Mouse (Mus musculus): ENCODE data around the gene Tacc2. TPM values are rescaled to one million over a fixed set of nuclear protein-coding genes. Genes with fewer than 3 reads are reported as not detected.
"Not testable (repeated sequence)": the region's sequence is repeated elsewhere in the genome, so short reads cannot be mapped to it uniquely, and the experiment has no call there.

Gene Tacc2
- polyA plus RNA-seq (2015; fragmentation: Nextera tagmentation; extraction: Ambion mirVana): 31.4 and 35.9 TPM in 2 replicates

GRCm38 (mm10) chr7:130577388-130578003, at the start of gene Tacc2:
Gene Tacc2 (plus strand): TSS chr7:130577438.
- Histone ChIP-seq H3K4me1 (peaks cover 26% of the 10 kb centered on the region), H3K9ac (0 out of 2 replicates have a peak within 1 kb of the TSS, but pooled peaks have one; percentile 4), H3K9me3 (replicated peaks) (no peaks in the 10 kb centered on the region), H3K36me3 (no peaks in the 10 kb centered on the region), H3K4me3 (replicated peaks) (peak within 1 kb of the TSS; percentile 24), H3K4me2 (peak within 1 kb of the TSS; percentile 52), H3K27me3 (no peaks in the 10 kb centered on the region), H3K27ac (peak within 1 kb of the TSS; percentile 70)
- 41% methylated on average over 15 of the region's 15 CpGs for WGBS
- ATAC-seq (replicated peaks; ENCODE audit: low FRiP score): no peak

GRCm38 (mm10) chr7:130531138-130531537, 46.1 kb upstream of the Tacc2 start:
- not testable (repeated sequence) for H3K4me3 ChIP-seq (replicated peaks); H3K27me3 ChIP-seq; H3K27ac ChIP-seq; H3K9me3 ChIP-seq (replicated peaks); H3K9ac ChIP-seq; ATAC-seq (replicated peaks; ENCODE audit: low FRiP score); H3K4me2 ChIP-seq; H3K4me1 ChIP-seq
- peaks cover 61% of the 10 kb centered on the region for H3K36me3 ChIP-seq
- WGBS: 92% methylated on average over 15 of the region's 15 CpGs

- 0 out of 2 replicates have a peak, but pooled peaks have one; percentile 58 for ATAC-seq (replicated peaks; ENCODE audit: low FRiP score)
- WGBS: 53% methylated on average over 24 of the region's 25 CpGs
- no peaks in the 10 kb centered on the region for H3K27me3 ChIP-seq
- H3K9me3 ChIP-seq (replicated peaks): no peaks in the 10 kb centered on the region
- H3K4me1 ChIP-seq: no peaks in the 10 kb centered on the region
- no peak overlapping the region for H3K4me3 ChIP-seq (replicated peaks)
- peaks cover 81% of the 10 kb centered on the region for H3K36me3 ChIP-seq
- H3K9ac ChIP-seq: no peak overlapping the region
- H3K27ac ChIP-seq: no peak overlapping the region
- no peak overlapping the region for H3K4me2 ChIP-seq
Observed at GRCm38 (mm10) chr7:130533316-130534260, 43.6 kb upstream of the Tacc2 start.

GRCm38 (mm10) chr7:130535174-130535573, 42.1 kb upstream of the Tacc2 start:
- H3K4me1 ChIP-seq: no peaks in the 10 kb centered on the region
- H3K4me3 ChIP-seq (replicated peaks): no peak overlapping the region
- WGBS: 96% methylated on average over 4 of the region's 4 CpGs
- H3K4me2 ChIP-seq: no peak overlapping the region
- peaks cover 89% of the 10 kb centered on the region for H3K36me3 ChIP-seq
- H3K27ac ChIP-seq: no peak overlapping the region
- H3K9me3 ChIP-seq (replicated peaks): no peaks in the 10 kb centered on the region
- no peak for ATAC-seq (replicated peaks; ENCODE audit: low FRiP score)
- H3K9ac ChIP-seq: no peak overlapping the region
- no peaks in the 10 kb centered on the region for H3K27me3 ChIP-seq

- Histone ChIP-seq H3K9ac (no peak overlapping the region), H3K27ac (no peak overlapping the region), H3K27me3 (no peaks in the 10 kb centered on the region), H3K4me2 (no peak overlapping the region), H3K4me3 (replicated peaks) (no peak overlapping the region), H3K4me1 (no peaks in the 10 kb centered on the region), H3K9me3 (replicated peaks) (no peaks in the 10 kb centered on the region), H3K36me3 (peaks cover 92% of the 10 kb centered on the region)
- WGBS: 89% methylated on average over 4 of the region's 4 CpGs
- no peak for ATAC-seq (replicated peaks; ENCODE audit: low FRiP score)
Observed at GRCm38 (mm10) chr7:130537068-130537467, 40.2 kb upstream of the Tacc2 start.

GRCm38 (mm10) chr7:130540176-130540575, 37.1 kb upstream of the Tacc2 start:
- 93% methylated on average over 7 of the region's 7 CpGs for WGBS
- peaks cover 97% of the 10 kb centered on the region for H3K36me3 ChIP-seq

GRCm38 (mm10) chr7:130543181-130543580, 34.1 kb upstream of the Tacc2 start:
- Histone ChIP-seq H3K4me2 (no peak overlapping the region), H3K27ac (no peak overlapping the region), H3K9me3 (replicated peaks) (no peaks in the 10 kb centered on the region), H3K9ac (no peak overlapping the region), H3K4me3 (replicated peaks) (no peak overlapping the region), H3K27me3 (no peaks in the 10 kb centered on the region), H3K4me1 (peaks cover 22% of the 10 kb centered on the region), H3K36me3 (peaks cover 68% of the 10 kb centered on the region)
- 85% methylated on average over 4 of the region's 4 CpGs for WGBS
- ATAC-seq (replicated peaks; ENCODE audit: low FRiP score): no peak

More at GRCm38 (mm10) chr7:130540176-130540575, 37.1 kb upstream of the Tacc2 start:
- H3K4me2 ChIP-seq: no peak overlapping the region
- no peaks in the 10 kb centered on the region for H3K9me3 ChIP-seq (replicated peaks)
- H3K4me1 ChIP-seq: peaks cover 9% of the 10 kb centered on the region; the same call in 1 of the 2 replicates
- no peak overlapping the region for H3K27ac ChIP-seq
- no peak overlapping the region for H3K4me3 ChIP-seq (replicated peaks)
- H3K9ac ChIP-seq: no peak overlapping the region
- H3K27me3 ChIP-seq: no peaks in the 10 kb centered on the region
- ATAC-seq (replicated peaks; ENCODE audit: low FRiP score): no peak

- Histone ChIP-seq H3K27me3 (no peaks in the 10 kb centered on the region), H3K9me3 (replicated peaks) (no peaks in the 10 kb centered on the region), H3K27ac (no peak overlapping the region), H3K9ac (no peak overlapping the region), H3K4me2 (peak overlapping the region; percentile 77), H3K4me3 (replicated peaks) (peak overlapping the region; percentile 75), H3K36me3 (peaks cover 46% of the 10 kb centered on the region), H3K4me1 (peaks cover 22% of the 10 kb centered on the region)
- WGBS: 94% methylated on average over 5 of the region's 5 CpGs
- ATAC-seq (replicated peaks; ENCODE audit: low FRiP score): no peak
Observed at GRCm38 (mm10) chr7:130545401-130545800, 31.8 kb upstream of the Tacc2 start.

- peak overlapping the region; percentile 75 for H3K4me3 ChIP-seq (replicated peaks)
- H3K9me3 ChIP-seq (replicated peaks): no peaks in the 10 kb centered on the region
- H3K27me3 ChIP-seq: no peaks in the 10 kb centered on the region
- 46% methylated on average over 3 of the region's 3 CpGs for WGBS
- H3K9ac ChIP-seq: peak overlapping the region; percentile 91
- H3K27ac ChIP-seq: peak overlapping the region; percentile 100
- peak overlapping the region; percentile 77 for H3K4me2 ChIP-seq
- peaks cover 42% of the 10 kb centered on the region for H3K36me3 ChIP-seq
- H3K4me1 ChIP-seq: peaks cover 22% of the 10 kb centered on the region
- ATAC-seq (replicated peaks; ENCODE audit: low FRiP score): no peak
Observed at GRCm38 (mm10) chr7:130545893-130546292, 31.3 kb upstream of the Tacc2 start.

- H3K4me3 ChIP-seq (replicated peaks): peak overlapping the region; percentile 75
- no peak for ATAC-seq (replicated peaks; ENCODE audit: low FRiP score)
- H3K4me1 ChIP-seq: peaks cover 22% of the 10 kb centered on the region
- H3K27ac ChIP-seq: peak overlapping the region; percentile 100
- H3K9ac ChIP-seq: peak overlapping the region; percentile 91
- H3K4me2 ChIP-seq: peak overlapping the region; percentile 77
- H3K27me3 ChIP-seq: no peaks in the 10 kb centered on the region
- no peaks in the 10 kb centered on the region for H3K9me3 ChIP-seq (replicated peaks)
- 6% methylated on average over 7 of the region's 7 CpGs for WGBS
- peaks cover 38% of the 10 kb centered on the region for H3K36me3 ChIP-seq
Observed at GRCm38 (mm10) chr7:130546421-130546790, 30.8 kb upstream of the Tacc2 start.

- Histone ChIP-seq H3K9ac (peak overlapping the region; percentile 91), H3K36me3 (peaks cover 32% of the 10 kb centered on the region), H3K4me1 (peaks cover 22% of the 10 kb centered on the region), H3K4me2 (peak overlapping the region; percentile 77), H3K4me3 (replicated peaks) (peak overlapping the region; percentile 75), H3K9me3 (replicated peaks) (no peaks in the 10 kb centered on the region), H3K27me3 (no peaks in the 10 kb centered on the region), H3K27ac (peak overlapping the region; percentile 100)
- WGBS: under 1% methylated on average over 79 of the region's 84 CpGs
- ATAC-seq (replicated peaks; ENCODE audit: low FRiP score): peak; percentile 96
Observed at GRCm38 (mm10) chr7:130546791-130547484, 30.3 kb upstream of the Tacc2 start.

All from kidney, embryonic 15.5 days (tissue).